Mouse (Mus musculus) NIH3T3 (cell line): Measurements from ENCODE around the gene Rad51b.

ENCODE experiments used
- DNase-seq: peaks from one replicate; pipeline ENCODE4 v3.0.0-alpha.2; 2012; ENCODE audit warnings: low read depth

Rad51b gene

GRCm38 (mm10) chr12:79530275-79530902, 233.3 kb downstream of the Rad51b start:
- DNase-seq, result no peak

GRCm38 (mm10) chr12:79531809-79532798, 235.0 kb downstream of the Rad51b start:
- peak; percentile 87 for DNase-seq

- no peak for DNase-seq
Measured at GRCm38 (mm10) chr12:79534778-79535177, 237.7 kb downstream of the Rad51b start.

GRCm38 (mm10) chr12:79535532-79536437, 238.7 kb downstream of the Rad51b start:
- DNase-seq, result no peak

- no peak for DNase-seq
Measured at GRCm38 (mm10) chr12:79540176-79540575, 243.1 kb downstream of the Rad51b start.

- no peak for DNase-seq
Measured at GRCm38 (mm10) chr12:79541581-79541980, 244.5 kb downstream of the Rad51b start.

- DNase-seq, result no peak
Measured at GRCm38 (mm10) chr12:79545063-79545462, 248.0 kb downstream of the Rad51b start.

GRCm38 (mm10) chr12:79547556-79547955, 250.5 kb downstream of the Rad51b start:
- DNase-seq, result peak; percentile 36

GRCm38 (mm10) chr12:79548607-79549330, 251.7 kb downstream of the Rad51b start:
- no peak for DNase-seq

- DNase-seq, result no peak
Measured at GRCm38 (mm10) chr12:79550049-79550682, 253.1 kb downstream of the Rad51b start.

- DNase-seq, result no peak
Measured at GRCm38 (mm10) chr12:79551274-79551673, 254.2 kb downstream of the Rad51b start.

- DNase-seq, result peak; percentile 82
Measured at GRCm38 (mm10) chr12:79553056-79553455, 256.0 kb downstream of the Rad51b start.

- DNase-seq, result peak; percentile 24
Measured at GRCm38 (mm10) chr12:79557904-79558303, 260.8 kb downstream of the Rad51b start.

GRCm38 (mm10) chr12:79558711-79559110, 261.6 kb downstream of the Rad51b start:
- DNase-seq, result no peak

- DNase-seq, result peak; percentile 69
Measured at GRCm38 (mm10) chr12:79559410-79560015, 262.4 kb downstream of the Rad51b start.

GRCm38 (mm10) chr12:79560084-79560699, 263.1 kb downstream of the Rad51b start:
- peak; percentile 60 for DNase-seq

GRCm38 (mm10) chr12:79560893-79561292, 263.8 kb downstream of the Rad51b start:
- peak; percentile 80 for DNase-seq

- no peak for DNase-seq
Measured at GRCm38 (mm10) chr12:79574159-79575040, 277.3 kb downstream of the Rad51b start.

GRCm38 (mm10) chr12:79575041-79575541, 278.0 kb downstream of the Rad51b start:
- no peak for DNase-seq
